In genomic region chr6:109387212-109387611, GRCm38 (mm10) we compare ENCODE assay signal across 15 mouse cellular contexts.
"Had no signal": no experiment of that assay in that cellular context is flagged by ENCODE, and none has a peak within 500 bp of the region (broad histone marks: within the 10 kb centered on the region; RNA-seq: fewer than 3 reads in every experiment).

No protein-coding gene starts in this region.

- DNase-seq: kidney, postnatal 10 days; kidney, postnatal 4 days; lung, embryonic 14.5 days; lung, postnatal 10 days; lung, postnatal 4 days; right cerebral cortex, postnatal 14 days; thymus, postnatal 4 days had no signal

- H3K4me1 ChIP-seq: limb, embryonic 15.5 days; liver, embryonic 12.5 days; midbrain, embryonic 10.5 days; neural tube, embryonic 15.5 days had no signal

- H3K4me2 ChIP-seq: limb, embryonic 15.5 days; liver, embryonic 12.5 days; lung, embryonic 14.5 days; neural tube, embryonic 15.5 days had no signal

- H3K4me3 ChIP-seq: layer of hippocampus, adult 2 months; left cerebral cortex, adult 2 months; limb, embryonic 15.5 days; liver, embryonic 12.5 days; midbrain, embryonic 10.5 days; myocyte; neural tube, embryonic 15.5 days had no signal

- H3K9ac ChIP-seq: limb, embryonic 15.5 days; liver, embryonic 12.5 days; lung, embryonic 14.5 days; neural tube, embryonic 15.5 days had no signal

- H3K27ac ChIP-seq: layer of hippocampus, adult 2 months; left cerebral cortex, adult 2 months; limb, embryonic 15.5 days; liver, embryonic 12.5 days; midbrain, embryonic 10.5 days; neural tube, embryonic 15.5 days; stomach, postnatal 0 days had no signal

- ATAC-seq: liver, embryonic 12.5 days had no signal

- H3K36me3 ChIP-seq: limb, embryonic 15.5 days; liver, embryonic 12.5 days; midbrain, embryonic 10.5 days; neural tube, embryonic 15.5 days had no signal

- H3K9me3 ChIP-seq: limb, embryonic 15.5 days; liver, embryonic 12.5 days; midbrain, embryonic 10.5 days; neural tube, embryonic 15.5 days had no signal

- H3K27me3 ChIP-seq: limb, embryonic 15.5 days; liver, embryonic 12.5 days; neural tube, embryonic 15.5 days had no signal
